Comparison of ENCODE assay signal across 8 mouse cellular contexts in genomic region chr8:44934850-44935497, GRCm38 (mm10). TPM values are rescaled to one million over a fixed set of nuclear protein-coding genes. Genes with fewer than 3 reads are reported as not detected.
DNase-seq lines count a peak whose midpoint lies in the region; ATAC-seq and TF ChIP-seq lines count a peak whose summit lies in the region.

Gene Fat1, plus strand, starts transcription at chr8:44935447.

- peaks cover 18% of the 10 kb centered on the region for H3K27me3 ChIP-seq in spleen, adult 2 months (ENCODE audit: control insufficient read depth, insufficient read depth, low read length)
- H3K27me3 ChIP-seq in embryonic facial prominence, embryonic 14.5 days (replicated peaks; ENCODE audit: control insufficient read depth, insufficient read depth, low read length): no peaks in the 10 kb centered on the region; the same call in 1 of the 2 replicates
- no peaks in the 10 kb centered on the region for H3K27me3 ChIP-seq in limb, embryonic 14.5 days (ENCODE audit: control insufficient read depth, insufficient read depth, low read length)
- H3K27me3 ChIP-seq in myocyte (ENCODE audit: control insufficient read depth, insufficient read depth, insufficient read length): no peaks in the 10 kb centered on the region

- peak within 1 kb of the TSS; percentile 84 for H3K4me2 ChIP-seq in embryonic facial prominence, embryonic 14.5 days (ENCODE audit: low read depth, low read length)
- H3K4me2 ChIP-seq in limb, embryonic 14.5 days (replicated peaks; ENCODE audit: low read depth, low read length, severe bottlenecking): peak within 1 kb of the TSS; percentile 52
- H3K4me2 ChIP-seq in myocyte (ENCODE audit: low read depth): peak within 1 kb of the TSS; percentile 99

- H3K9me3 ChIP-seq in embryonic facial prominence, embryonic 14.5 days (ENCODE audit: control insufficient read depth, low read length): no peaks in the 10 kb centered on the region
- no peaks in the 10 kb centered on the region for H3K9me3 ChIP-seq in limb, embryonic 14.5 days (ENCODE audit: control insufficient read depth, low read length)

- peak within 1 kb of the TSS; percentile 23; the same call in 1 of the 2 replicates for H3K4me3 ChIP-seq in spleen, adult 2 months (ENCODE audit: extremely low read depth, insufficient read depth, insufficient read length)
- H3K4me3 ChIP-seq in embryonic facial prominence, embryonic 14.5 days (ENCODE audit: low read depth, low read length): peak within 1 kb of the TSS; percentile 79
- peak within 1 kb of the TSS; percentile 87 for H3K4me3 ChIP-seq in limb, embryonic 14.5 days (replicated peaks; ENCODE audit: low read length)
- H3K4me3 ChIP-seq in myocyte: peak within 1 kb of the TSS; percentile 79

- peaks cover 30% of the 10 kb centered on the region for H3K79me2 ChIP-seq in myocyte (ENCODE audit: control insufficient read depth, insufficient read depth)

- DNase-seq in spleen, adult 2 months (ENCODE audit: low read depth in 1 of 2, low spot score in 2 of 2): no peak
- no peak for DNase-seq in spleen, postnatal 4 days (ENCODE audit: low spot score in 2 of 2)
- DNase-seq in embryonic facial prominence, embryonic 14.5 days (ENCODE audit: low spot score): peak; percentile 96
- peak; percentile 83 for DNase-seq in heart, adult 8-10 months (ENCODE audit: low spot score)
- DNase-seq in kidney, adult 8-10 months: peak; percentile 81 to 90
- DNase-seq in limb, embryonic 14.5 days (ENCODE audit: low spot score): peak; percentile 95
- peak; percentile 3 for DNase-seq in thymus, postnatal 25 days

- H3K4me1 ChIP-seq in spleen, adult 2 months (ENCODE audit: control insufficient read depth, insufficient read depth, insufficient read length): no peaks in the 10 kb centered on the region
- H3K4me1 ChIP-seq in embryonic facial prominence, embryonic 14.5 days (ENCODE audit: control insufficient read depth, insufficient read depth, low read length): peaks cover 10% of the 10 kb centered on the region
- peaks cover 8% of the 10 kb centered on the region for H3K4me1 ChIP-seq in limb, embryonic 14.5 days (ENCODE audit: control insufficient read depth, insufficient read depth, low read length)

- no peak for TF ChIP-seq CTCF in spleen, adult 2 months (IDR thresholded peaks at IDR 0.05; ENCODE audit: extremely low read depth, insufficient read depth, insufficient read length, insufficient replicate concordance)

- no peak within 1 kb of the TSS for H3K27ac ChIP-seq in spleen, adult 2 months (ENCODE audit: insufficient read depth, low read length)
- peak within 1 kb of the TSS; percentile 93 for H3K27ac ChIP-seq in embryonic facial prominence, embryonic 14.5 days (replicated peaks; ENCODE audit: low read depth, low read length)
- H3K27ac ChIP-seq in limb, embryonic 14.5 days (replicated peaks; ENCODE audit: low read depth, low read length): peak within 1 kb of the TSS; percentile 95

- WGBS in spleen, adult 2 months: 2% methylated on average over 49 of the region's 49 CpGs
- under 1% methylated on average over 39 of the region's 49 CpGs for WGBS in embryonic facial prominence, embryonic 14.5 days
- 1% methylated on average over 42 of the region's 49 CpGs for WGBS in limb, embryonic 14.5 days

- peak; percentile 75 for ATAC-seq in embryonic facial prominence, embryonic 14.5 days (ENCODE audit: low read depth)
- peak; percentile 78 for ATAC-seq in limb, embryonic 14.5 days (ENCODE audit: low FRiP score, low read depth)

- peak within 1 kb of the TSS; percentile 84 for H3K9ac ChIP-seq in embryonic facial prominence, embryonic 14.5 days (ENCODE audit: low read depth, low read length)
- peak within 1 kb of the TSS; percentile 78 for H3K9ac ChIP-seq in limb, embryonic 14.5 days (ENCODE audit: low read depth, low read length, severe bottlenecking)

- TF ChIP-seq POLR2A in spleen, adult 2 months (IDR thresholded peaks at IDR 0.05; ENCODE audit: low read depth, low read length): no peak
- peak; percentile 65; the same call in 1 of the 2 replicates for TF ChIP-seq POLR2A in limb, embryonic 14.5 days (IDR thresholded peaks at IDR 0.05; ENCODE audit: borderline replicate concordance, extremely low read depth, insufficient read depth, insufficient read length)
- TF ChIP-seq POLR2A in myocyte (IDR thresholded peaks at IDR 0.05; ENCODE audit: insufficient read length, low read depth): peak; percentile 86

- H3K36me3 ChIP-seq in spleen, adult 2 months (ENCODE audit: control insufficient read depth, insufficient read depth, low read length): no peaks in the 10 kb centered on the region
- H3K36me3 ChIP-seq in embryonic facial prominence, embryonic 14.5 days (ENCODE audit: control insufficient read depth, insufficient read depth, low read length): no peaks in the 10 kb centered on the region
- no peaks in the 10 kb centered on the region for H3K36me3 ChIP-seq in limb, embryonic 14.5 days (ENCODE audit: control insufficient read depth, insufficient read depth, low read length)
- H3K36me3 ChIP-seq in myocyte (ENCODE audit: control insufficient read depth, insufficient read depth): no peaks in the 10 kb centered on the region

- H3ac ChIP-seq in myocyte (ENCODE audit: control insufficient read depth, insufficient read length): peak within 1 kb of the TSS; percentile 23

TF ChIP-seq in myocyte, 11 proteins besides CTCF, POLR2A, EP300 and RAD21:
- TF ChIP-seq MYOG (IDR thresholded peaks at IDR 0.05; ENCODE audit: control insufficient read depth in 1 of 3, insufficient read depth in 1 of 3, insufficient read length in 2 of 3, low read depth in 2 of 3) (peak; percentile 13 to 77 (median 33)), MYOD1 (IDR thresholded peaks at IDR 0.05; ENCODE audit: control insufficient read depth in 1 of 3, insufficient read length in 2 of 3, low read depth in 2 of 3) (peak; percentile 22 to 80 (median 64)), SRF (IDR thresholded peaks at IDR 0.05; ENCODE audit: control insufficient read depth, insufficient read length, low read depth) (no peak), REST (IDR thresholded peaks at IDR 0.05; ENCODE audit: insufficient read depth, insufficient read length) (peak; percentile 33), USF1 (IDR thresholded peaks at IDR 0.05; ENCODE audit: low read depth) (no peak), POLR2AphosphoS2 (IDR thresholded peaks at IDR 0.05; ENCODE audit: insufficient read length, low read depth) (peak; percentile 77)

RNA-seq across cellular contexts. Expression of gene Fat1, which starts in this region (rescaled TPM):
- polyA plus RNA-seq in spleen, adult 2 months (2012; rRNA removed): 2.0 and 2.4 TPM in 2 replicates
- 40.7 and 42.7 TPM in 2 replicates for polyA plus RNA-seq in embryonic facial prominence, embryonic 14.5 days (2014; fragmentation: Nextera tagmentation; extraction: Ambion mirVana)
- total RNA-seq in heart, adult 8-10 months (2022): 10 to 100 TPM; 14.4 to 18.3 (median 16.4) TPM
- 81.1 and 108 TPM in 2 replicates for polyA plus RNA-seq in limb, embryonic 14.5 days (2012; rRNA removed)
- polyA plus RNA-seq in limb, embryonic 14.5 days (2014; fragmentation: Nextera tagmentation; extraction: Ambion mirVana): 56.6 and 60.7 TPM in 2 replicates
- polyA plus RNA-seq in myocyte (2012; fragmentation: generic; extraction: Trizol): 11.5 TPM

Comparison
In these comparisons a context has a peak if more than half of its experiments do, and no peak if none do; other contexts are left out.
1. DNase-seq: peak in embryonic facial prominence, embryonic 14.5 days (single experiment), heart, adult 8-10 months (single experiment), kidney, adult 8-10 months (2 of 2), limb, embryonic 14.5 days (single experiment) and thymus, postnatal 25 days (single experiment); none in spleen, adult 2 months (0 of 2) and spleen, postnatal 4 days (0 of 2).
2. H3K4me3 ChIP-seq: peak in every context shown above with its lines; median percentile 87 in limb, embryonic 14.5 days; 79 in embryonic facial prominence, embryonic 14.5 days; 79 in myocyte; 23 in spleen, adult 2 months.
3. Peak in every context shown above with its lines, with median percentiles within 50 percentile points of each other: H3K4me2 ChIP-seq.